Mouse (Mus musculus) right cerebral cortex, adult 18-20 months (tissue): ENCODE measurements around the gene Zfp872.
"Not testable (repeated sequence)": the region's sequence is repeated elsewhere in the genome, so short reads cannot be mapped to it uniquely, and the experiment has no call there.

Experiments used
- DNase-seq: peaks from one replicate; pipeline ENCODE4 v3.0.0; 2022; ENCODE audit warnings: mixed read lengths

Gene Zfp872

GRCm38 (mm10) chr9:22188025-22188611 is at the start of gene Zfp872:
TSS of gene Zfp872 (plus strand) at chr9:22188090.
- DNase-seq: peak; percentile 28

GRCm38 (mm10) chr9:22138480-22138879 is 49.4 kb upstream of the Zfp872 start:
- DNase-seq: no peak

GRCm38 (mm10) chr9:22139746-22140145 is 48.1 kb upstream of the Zfp872 start:
- no peak for DNase-seq

GRCm38 (mm10) chr9:22143108-22144037 is 44.5 kb upstream of the Zfp872 start:
- DNase-seq: peak; percentile 87

- DNase-seq: no peak
These were observed 43.5 kb upstream of the Zfp872 start for GRCm38 (mm10) chr9:22144304-22144965.

GRCm38 (mm10) chr9:22149426-22150248 is 38.3 kb upstream of the Zfp872 start:
- no peak for DNase-seq

GRCm38 (mm10) chr9:22150249-22150693 is 37.6 kb upstream of the Zfp872 start:
- DNase-seq: not testable (repeated sequence)

GRCm38 (mm10) chr9:22150946-22151345 is 36.9 kb upstream of the Zfp872 start:
- DNase-seq: no peak

GRCm38 (mm10) chr9:22153810-22154209 is 34.1 kb upstream of the Zfp872 start:
- no peak for DNase-seq

GRCm38 (mm10) chr9:22155614-22156013 is 32.3 kb upstream of the Zfp872 start:
- peak; percentile 66 for DNase-seq

- peak; percentile 99 for DNase-seq
These were observed 31.2 kb upstream of the Zfp872 start, which contains the start of gene Pigyl for GRCm38 (mm10) chr9:22156497-22157245. TSS of gene Pigyl (plus strand) at chr9:22156846.

- DNase-seq: peak; percentile 17
These were observed 30.2 kb upstream of the Zfp872 start for GRCm38 (mm10) chr9:22157516-22158265.

GRCm38 (mm10) chr9:22161299-22161698 is 26.6 kb upstream of the Zfp872 start:
- no peak for DNase-seq

GRCm38 (mm10) chr9:22162305-22162704 is 25.6 kb upstream of the Zfp872 start:
- DNase-seq: no peak

- DNase-seq: no peak
These were observed 25.0 kb upstream of the Zfp872 start for GRCm38 (mm10) chr9:22162912-22163311.

- peak; percentile 65 for DNase-seq
These were observed 22.9 kb upstream of the Zfp872 start for GRCm38 (mm10) chr9:22164711-22165668.

GRCm38 (mm10) chr9:22165964-22166363 is 21.9 kb upstream of the Zfp872 start:
- no peak for DNase-seq

- no peak for DNase-seq
These were observed 21.2 kb upstream of the Zfp872 start for GRCm38 (mm10) chr9:22166686-22167085.

- DNase-seq: no peak
These were observed 20.1 kb upstream of the Zfp872 start for GRCm38 (mm10) chr9:22167751-22168150.

- no peak for DNase-seq
These were observed 18.6 kb upstream of the Zfp872 start for GRCm38 (mm10) chr9:22169327-22169726.
